Mouse (Mus musculus) ES-Bruce4 (cell line): ENCODE data around the gene Man2b1. TPM values are rescaled to one million over a fixed set of nuclear protein-coding genes. Genes with fewer than 3 reads are reported as not detected.

Experiments used
- H3K27ac ChIP-seq: 2 replicates; pipeline ENCODE4 v1.5.1; 2012; ENCODE audit warnings: low read length, inconsistent platforms; ENCODE audit not compliant: insufficient read depth
- H3K27me3 ChIP-seq: 2 replicates; pipeline ENCODE4 v1.6.1; 2012; ENCODE audit warnings: mild to moderate bottlenecking, low read length, inconsistent platforms; ENCODE audit not compliant: control insufficient read depth, poor library complexity, insufficient read depth, severe bottlenecking
- H3K36me3 ChIP-seq: 2 replicates; pipeline ENCODE4 v1.6.1; 2012; ENCODE audit warnings: inconsistent platforms, mild to moderate bottlenecking, low read length, moderate library complexity; ENCODE audit not compliant: control insufficient read depth, poor library complexity, insufficient read depth, severe bottlenecking
- H3K4me1 ChIP-seq: one replicate; pipeline ENCODE4 v1.8.1; 2011; ENCODE audit warnings: low read length; ENCODE audit not compliant: control insufficient read depth, insufficient read depth
- H3K4me3 ChIP-seq: 2 replicates; pipeline ENCODE4 v1.5.1; 2011; ENCODE audit warnings: low read depth, mild to moderate bottlenecking, low read length
- H3K9ac ChIP-seq: 2 replicates; pipeline ENCODE4 v1.6.1; 2012; ENCODE audit warnings: low read depth, mild to moderate bottlenecking, inconsistent platforms; ENCODE audit not compliant: poor library complexity, severe bottlenecking
- H3K9me3 ChIP-seq: replicated peaks from 2 replicates; pipeline ENCODE4 v1.6.1; 2012; ENCODE audit warnings: mild to moderate bottlenecking, low read length, inconsistent platforms; ENCODE audit not compliant: control insufficient read depth, poor library complexity, insufficient read depth, severe bottlenecking
- CTCF ChIP-seq: IDR thresholded peaks from one replicate; pipeline ENCODE4 v1.8.1; 2011; ENCODE audit warnings: low read depth, low read length
- EP300 ChIP-seq: IDR thresholded peaks from 2 replicates; pipeline ENCODE4 v1.6.1; 2011; ENCODE audit warnings: low read depth, low read length; ENCODE audit not compliant: insufficient read depth
- POLR2A ChIP-seq: IDR thresholded peaks from one replicate; pipeline ENCODE4 v1.8.1; 2011; ENCODE audit warnings: low read length; ENCODE audit not compliant: insufficient read depth
- polyA plus RNA-seq: library from polyadenylated mRNA; stranded (reverse); fragments of >200 nt; gene quantifications from 2 replicates; pipeline ENCODE4 v1.2.4, GENCODE M21; 2011; ENCODE audit warnings: low read depth; ENCODE audit not compliant: missing spikeins, insufficient read depth, insufficient read length

Man2b1 gene
- polyA plus RNA-seq, 1 experiment: 36.0 TPM

DNA sequence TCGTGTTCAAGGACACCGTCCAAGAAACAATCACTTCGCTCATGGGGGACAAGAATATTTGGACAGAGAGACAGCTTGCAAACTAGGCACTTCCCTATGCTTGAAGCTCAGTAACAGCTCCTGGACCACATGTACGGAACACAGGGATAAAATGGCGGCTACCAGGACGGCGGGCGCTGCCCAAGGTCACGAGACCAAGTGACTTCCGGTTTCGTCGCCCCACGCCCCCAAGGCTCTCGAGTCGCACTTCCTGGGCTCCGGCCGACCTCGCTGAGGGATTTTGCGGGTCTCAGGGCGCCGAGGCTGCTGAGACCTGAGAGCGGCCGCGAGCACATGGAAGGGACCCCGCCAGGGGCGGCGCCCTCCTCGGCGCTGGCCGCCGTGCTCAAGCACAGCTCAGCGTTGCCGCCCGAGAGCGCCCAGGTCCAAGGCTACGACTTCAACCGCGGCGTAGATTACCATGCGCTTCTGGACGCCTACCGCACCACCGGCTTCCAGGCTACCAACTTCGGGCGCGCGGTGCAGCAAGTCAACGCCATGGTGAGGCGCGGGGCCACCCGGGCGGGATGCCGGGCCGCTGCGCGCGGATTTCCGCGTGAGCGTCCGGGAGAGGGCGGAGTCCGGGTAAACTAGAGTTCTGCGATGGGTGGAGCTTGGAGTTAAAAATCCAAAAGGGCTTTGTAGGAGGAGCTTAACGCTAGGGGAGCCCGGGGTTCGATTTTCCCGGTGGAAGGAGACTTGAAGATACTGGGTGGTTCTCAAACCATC lies 11.4 kb upstream of the Man2b1 start, which contains the start of gene Dhps:
Gene Dhps, plus strand, starts transcription at position 244 of the 768 bp plus-strand sequence.
- peak; percentile 31 for TF ChIP-seq POLR2A
- peak; percentile 61; the same call in 1 of the 2 replicates for TF ChIP-seq EP300
- no peak for TF ChIP-seq CTCF
- Histone ChIP-seq H3K27ac (peak within 1 kb of the TSS; percentile 96), H3K9ac (peak within 1 kb of the TSS; percentile 93), H3K4me1 (no peaks in the 10 kb centered on the region), H3K36me3 (peaks cover 27% of the 10 kb centered on the region), H3K4me3 (peak within 1 kb of the TSS; percentile 93), H3K27me3 (no peaks in the 10 kb centered on the region), H3K9me3 (no peaks in the 10 kb centered on the region)

GRCm38 (mm10) chr8:85072364-85072929 lies 10.6 kb upstream of the Man2b1 start:
- H3K36me3 ChIP-seq: peaks cover 29% of the 10 kb centered on the region
- H3K27ac ChIP-seq: peak overlapping the region; percentile 74

DNA sequence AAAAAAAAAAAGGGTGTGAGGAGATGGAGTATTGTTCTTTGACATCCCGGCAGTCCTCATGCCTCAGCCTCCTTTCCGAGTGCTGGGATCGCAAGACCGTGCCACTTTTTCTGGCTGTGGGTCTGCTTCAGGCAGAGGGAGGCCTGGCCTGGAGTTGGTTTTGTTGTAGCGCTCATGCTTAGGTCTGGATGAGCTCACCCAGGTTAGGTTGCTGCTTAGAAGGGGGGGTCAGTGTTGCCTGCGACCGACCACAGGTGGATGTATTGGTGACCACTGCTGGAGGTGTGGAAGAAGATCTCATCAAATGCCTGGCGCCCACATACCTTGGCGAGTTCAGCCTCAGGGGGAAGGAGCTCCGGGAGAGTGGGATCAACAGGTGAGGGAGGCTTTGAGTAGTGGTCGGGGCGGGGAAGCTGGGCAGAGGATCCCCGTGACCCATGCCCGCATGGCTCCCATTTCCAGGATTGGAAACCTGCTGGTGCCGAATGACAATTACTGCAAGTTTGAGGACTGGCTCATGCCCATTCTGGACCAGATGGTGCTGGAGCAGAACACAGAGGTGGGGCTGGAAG lies 9.9 kb upstream of the Man2b1 start:
- peaks cover 30% of the 10 kb centered on the region for H3K36me3 ChIP-seq
- no peaks in the 10 kb centered on the region for H3K27me3 ChIP-seq
- no peak overlapping the region for H3K27ac ChIP-seq
- no peaks in the 10 kb centered on the region for H3K9me3 ChIP-seq
- H3K4me1 ChIP-seq: no peaks in the 10 kb centered on the region
- TF ChIP-seq CTCF (no peak), POLR2A (no peak), EP300 (no peak)
- peak overlapping the region; percentile 36 for H3K4me3 ChIP-seq
- H3K9ac ChIP-seq: peak overlapping the region; percentile 93

More at GRCm38 (mm10) chr8:85072364-85072929, 10.6 kb upstream of the Man2b1 start:
- no peaks in the 10 kb centered on the region for H3K4me1 ChIP-seq
- H3K9ac ChIP-seq: peak overlapping the region; percentile 93
- no peaks in the 10 kb centered on the region for H3K9me3 ChIP-seq
- TF ChIP-seq CTCF: no peak
- no peak for TF ChIP-seq EP300
- no peak for TF ChIP-seq POLR2A
- H3K27me3 ChIP-seq: no peaks in the 10 kb centered on the region
- peak overlapping the region; percentile 93 for H3K4me3 ChIP-seq

GRCm38 (mm10) chr8:85074167-85074566 lies 8.9 kb upstream of the Man2b1 start:
- H3K36me3 ChIP-seq: peaks cover 37% of the 10 kb centered on the region

DNA sequence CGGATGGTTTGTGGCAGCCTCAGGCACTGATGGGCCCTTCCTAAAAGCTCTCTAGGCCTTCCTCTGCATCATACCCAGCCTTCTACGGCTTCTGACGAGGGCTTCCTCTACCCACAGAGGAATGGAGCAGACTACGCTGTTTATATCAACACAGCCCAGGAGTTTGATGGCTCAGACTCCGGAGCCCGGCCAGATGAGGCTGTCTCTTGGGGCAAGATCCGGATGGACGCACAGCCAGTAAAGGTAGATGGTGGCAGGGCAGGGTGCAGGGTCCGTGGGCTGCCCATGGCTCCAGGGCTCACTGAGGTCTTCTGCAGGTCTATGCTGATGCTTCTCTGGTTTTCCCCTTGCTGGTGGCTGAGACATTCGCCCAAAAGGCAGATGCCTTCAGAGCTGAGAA lies 8.5 kb upstream of the Man2b1 start:
- Histone ChIP-seq H3K27me3 (no peaks in the 10 kb centered on the region), H3K36me3 (peaks cover 37% of the 10 kb centered on the region), H3K4me1 (no peaks in the 10 kb centered on the region), H3K9ac (no peak overlapping the region), H3K4me3 (no peak overlapping the region), H3K9me3 (no peaks in the 10 kb centered on the region), H3K27ac (no peak overlapping the region)
- no peak for TF ChIP-seq EP300
- no peak for TF ChIP-seq POLR2A
- no peak for TF ChIP-seq CTCF

More at GRCm38 (mm10) chr8:85074167-85074566, 8.9 kb upstream of the Man2b1 start:
- Histone ChIP-seq H3K9ac (no peak overlapping the region), H3K4me3 (no peak overlapping the region), H3K27me3 (no peaks in the 10 kb centered on the region), H3K27ac (no peak overlapping the region), H3K4me1 (no peaks in the 10 kb centered on the region), H3K9me3 (no peaks in the 10 kb centered on the region)
- no peak for TF ChIP-seq CTCF

GRCm38 (mm10) chr8:85076001-85076400 lies 7.1 kb upstream of the Man2b1 start:
- Histone ChIP-seq H3K36me3 (peaks cover 37% of the 10 kb centered on the region), H3K4me1 (no peaks in the 10 kb centered on the region), H3K27me3 (no peaks in the 10 kb centered on the region), H3K9me3 (no peaks in the 10 kb centered on the region), H3K9ac (no peak overlapping the region), H3K27ac (no peak overlapping the region), H3K4me3 (no peak overlapping the region)
- TF ChIP-seq EP300 (no peak), CTCF (peak; percentile 90)
